Mouse (Mus musculus) retina, postnatal 1 day (tissue): ENCODE data around the gene Mfap1a.
"Not testable (repeated sequence)": the region's sequence is repeated elsewhere in the genome, so short reads cannot be mapped to it uniquely, and the experiment has no call there.

Experiments
- DNase-seq: peaks from one replicate; pipeline ENCODE4 v3.0.0-alpha.2; 2012

The Mfap1a gene

GRCm38 (mm10) chr2:121474180-121474535 lies 32.3 kb downstream of the Mfap1a start:
- DNase-seq = no peak

GRCm38 (mm10) chr2:121473301-121474179 lies 32.9 kb downstream of the Mfap1a start, which contains the start of gene Mfap1b:
Gene Mfap1b, minus strand, starts transcription at chr2:121474067.
- DNase-seq = peak; percentile 95

- not testable (repeated sequence) for DNase-seq
Observed at GRCm38 (mm10) chr2:121472783-121473182, 33.7 kb downstream of the Mfap1a start.

- not testable (repeated sequence) for DNase-seq
Observed at GRCm38 (mm10) chr2:121468982-121469381, 37.5 kb downstream of the Mfap1a start.

- DNase-seq = no peak
Observed at GRCm38 (mm10) chr2:121460071-121460470, 46.4 kb downstream of the Mfap1a start.

GRCm38 (mm10) chr2:121456692-121457642 lies 49.5 kb downstream of the Mfap1a start, which contains the start of gene Serinc4:
Gene Serinc4, minus strand, starts transcription at chr2:121456781.
- peak; percentile 92 for DNase-seq

GRCm38 (mm10) chr2:121455534-121455933 lies 50.9 kb downstream of the Mfap1a start:
- DNase-seq = no peak

GRCm38 (mm10) chr2:121453917-121454316 lies 52.5 kb downstream of the Mfap1a start:
- DNase-seq = no peak

- no peak for DNase-seq
Observed at GRCm38 (mm10) chr2:121452990-121453389, 53.5 kb downstream of the Mfap1a start, which contains the start of gene Hypk. Gene Hypk, plus strand, starts transcription at chr2:121453290.

GRCm38 (mm10) chr2:121452361-121452760 lies 54.1 kb downstream of the Mfap1a start:
- DNase-seq = no peak

GRCm38 (mm10) chr2:121450093-121450492 lies 56.4 kb downstream of the Mfap1a start:
- peak; percentile 15 for DNase-seq

- no peak for DNase-seq
Observed at GRCm38 (mm10) chr2:121449545-121450011, 56.9 kb downstream of the Mfap1a start.

GRCm38 (mm10) chr2:121448739-121449535 lies 57.5 kb downstream of the Mfap1a start, which contains the start of gene Serf2:
Gene Serf2, plus strand, starts transcription at chr2:121449195.
- DNase-seq = peak; percentile 99

GRCm38 (mm10) chr2:121448136-121448535 lies 58.3 kb downstream of the Mfap1a start:
- peak; percentile 35 for DNase-seq

GRCm38 (mm10) chr2:121447006-121447405 lies 59.5 kb downstream of the Mfap1a start:
- DNase-seq = no peak

GRCm38 (mm10) chr2:121446506-121446905 lies 60.0 kb downstream of the Mfap1a start:
- DNase-seq = no peak

- no peak for DNase-seq
Observed at GRCm38 (mm10) chr2:121445117-121445516, 61.3 kb downstream of the Mfap1a start.

GRCm38 (mm10) chr2:121444178-121444577 lies 62.3 kb downstream of the Mfap1a start, which contains the start of gene Ell3:
Gene Ell3, minus strand, starts transcription at chr2:121444278.
- no peak for DNase-seq

GRCm38 (mm10) chr2:121443068-121443349 lies 63.5 kb downstream of the Mfap1a start:
- no peak for DNase-seq

GRCm38 (mm10) chr2:121442259-121443067 lies 64.0 kb downstream of the Mfap1a start:
- peak; percentile 54 for DNase-seq
